Mouse (Mus musculus): ENCODE data around the gene Gpr137. TPM values are rescaled to one million over a fixed set of nuclear protein-coding genes. Genes with fewer than 3 reads are reported as not detected.

Gene Gpr137
- total and polyA plus RNA-seq, 2 experiments from 2014 or later: 68.5 to 75.2 TPM

- Histone ChIP-seq H3K27ac (ENCODE audit: low read depth, low read length) (peak within 1 kb of the TSS; percentile 85), H3K9ac (peak within 1 kb of the TSS; percentile 84), H3K27me3 (ENCODE audit: insufficient read depth, low read length) (peaks cover 37% of the 10 kb centered on the region), H3K4me3 (ENCODE audit: low read depth, low read length) (peak within 1 kb of the TSS; percentile 98), H3K9me3 (ENCODE audit: low read length) (no peaks in the 10 kb centered on the region), H3K36me3 (ENCODE audit: insufficient read depth) (peaks cover 4% of the 10 kb centered on the region; the same call in 1 of the 2 replicates), H3K4me1 (ENCODE audit: insufficient read depth) (peaks cover 10% of the 10 kb centered on the region), H3K4me2 (ENCODE audit: low read depth) (peak within 1 kb of the TSS; percentile 88)
- DNase-seq: peak; percentile 99
- TF ChIP-seq CTCF (IDR thresholded peaks at IDR 0.05; ENCODE audit: low read depth): no peak; the same call in 1 of the 2 replicates
- under 1% methylated on average over 66 of the region's 66 CpGs for WGBS
- peak; percentile 97 for ATAC-seq
Measured at GRCm38 (mm10) chr19:6921647-6922567, 20.4 kb downstream of the Gpr137 start, which contains the start of gene Esrra. Esrra (minus strand) TSS chr19:6921813.

- DNase-seq (peak; percentile 38), ATAC-seq (peak; percentile 4)
- 1% methylated on average over 35 of the region's 48 CpGs for whole genome bisulfite sequencing
- peaks cover 10% of the 10 kb centered on the region for H3K4me1 ChIP-seq (ENCODE audit: insufficient read depth)
- H3K36me3 ChIP-seq (ENCODE audit: insufficient read depth): peaks cover 4% of the 10 kb centered on the region; the same call in 1 of the 2 replicates
- peak overlapping the region; percentile 84 for H3K9ac ChIP-seq
- H3K27ac ChIP-seq (ENCODE audit: low read depth, low read length): peak overlapping the region; percentile 85
- H3K27me3 ChIP-seq (ENCODE audit: insufficient read depth, low read length): peaks cover 28% of the 10 kb centered on the region
- no peaks in the 10 kb centered on the region for H3K9me3 ChIP-seq (ENCODE audit: low read length)
- peak; percentile 42 for TF ChIP-seq CTCF (IDR thresholded peaks at IDR 0.05; ENCODE audit: low read depth)
- peak overlapping the region; percentile 88 for H3K4me2 ChIP-seq (ENCODE audit: low read depth)
- H3K4me3 ChIP-seq (ENCODE audit: low read depth, low read length): peak overlapping the region; percentile 98
Measured at GRCm38 (mm10) chr19:6920741-6921636, 21.3 kb downstream of the Gpr137 start.

- ATAC-seq: no peak
- WGBS: 49% methylated on average over 8 of the region's 8 CpGs
- Histone ChIP-seq H3K27ac (ENCODE audit: low read depth, low read length) (no peak overlapping the region), H3K36me3 (ENCODE audit: insufficient read depth) (peaks cover 7% of the 10 kb centered on the region), H3K4me2 (ENCODE audit: low read depth) (peak overlapping the region; percentile 88), H3K4me1 (ENCODE audit: insufficient read depth) (peaks cover 10% of the 10 kb centered on the region), H3K9me3 (ENCODE audit: low read length) (no peaks in the 10 kb centered on the region), H3K4me3 (ENCODE audit: low read depth, low read length) (peak overlapping the region; percentile 98), H3K9ac (peak overlapping the region; percentile 84), H3K27me3 (ENCODE audit: insufficient read depth, low read length) (peaks cover 19% of the 10 kb centered on the region)
- TF ChIP-seq CTCF (IDR thresholded peaks at IDR 0.05; ENCODE audit: low read depth): no peak
- DNase-seq: no peak
Measured at GRCm38 (mm10) chr19:6919876-6920740, 22.2 kb downstream of the Gpr137 start.

- TF ChIP-seq CTCF (IDR thresholded peaks at IDR 0.05; ENCODE audit: low read depth): no peak
- ATAC-seq (no peak), DNase-seq (no peak)
- Histone ChIP-seq H3K4me3 (ENCODE audit: low read depth, low read length) (no peak overlapping the region), H3K9me3 (ENCODE audit: low read length) (no peaks in the 10 kb centered on the region), H3K36me3 (ENCODE audit: insufficient read depth) (peaks cover 8% of the 10 kb centered on the region), H3K4me2 (ENCODE audit: low read depth) (no peak overlapping the region), H3K27me3 (ENCODE audit: insufficient read depth, low read length) (peaks cover 12% of the 10 kb centered on the region; the same call in 1 of the 2 replicates), H3K27ac (ENCODE audit: low read depth, low read length) (no peak overlapping the region), H3K4me1 (ENCODE audit: insufficient read depth) (peaks cover 10% of the 10 kb centered on the region), H3K9ac (no peak overlapping the region)
Measured at GRCm38 (mm10) chr19:6919431-6919830, 22.8 kb downstream of the Gpr137 start.

- H3K9ac ChIP-seq: no peak overlapping the region
- H3K27ac ChIP-seq (ENCODE audit: low read depth, low read length): no peak overlapping the region
- no peak for ATAC-seq
- no peak overlapping the region for H3K4me3 ChIP-seq (ENCODE audit: low read depth, low read length)
- peaks cover 18% of the 10 kb centered on the region for H3K36me3 ChIP-seq (ENCODE audit: insufficient read depth)
- 91% methylated on average over 4 of the region's 4 CpGs for WGBS
- no peaks in the 10 kb centered on the region for H3K9me3 ChIP-seq (ENCODE audit: low read length)
- peaks cover 10% of the 10 kb centered on the region for H3K4me1 ChIP-seq (ENCODE audit: insufficient read depth)
- DNase-seq: no peak
- no peak for TF ChIP-seq CTCF (IDR thresholded peaks at IDR 0.05; ENCODE audit: low read depth)
- H3K27me3 ChIP-seq (ENCODE audit: insufficient read depth, low read length): 0 out of 2 replicates have a peak, but pooled peaks cover 3% of the 10 kb centered on the region
- no peak overlapping the region for H3K4me2 ChIP-seq (ENCODE audit: low read depth)
Measured at GRCm38 (mm10) chr19:6918321-6918720, 24.0 kb downstream of the Gpr137 start.

- no peak for TF ChIP-seq CTCF (IDR thresholded peaks at IDR 0.05; ENCODE audit: low read depth)
- WGBS: 87% methylated on average over 4 of the region's 4 CpGs
- Histone ChIP-seq H3K27me3 (ENCODE audit: insufficient read depth, low read length) (no peaks in the 10 kb centered on the region), H3K4me2 (ENCODE audit: low read depth) (no peak overlapping the region), H3K4me3 (ENCODE audit: low read depth, low read length) (no peak overlapping the region), H3K4me1 (ENCODE audit: insufficient read depth) (peaks cover 10% of the 10 kb centered on the region), H3K36me3 (ENCODE audit: insufficient read depth) (peaks cover 36% of the 10 kb centered on the region), H3K9ac (no peak overlapping the region), H3K27ac (ENCODE audit: low read depth, low read length) (no peak overlapping the region), H3K9me3 (ENCODE audit: low read length) (no peaks in the 10 kb centered on the region)
- no peak for DNase-seq
- ATAC-seq: no peak
Measured at GRCm38 (mm10) chr19:6916496-6916895, 25.8 kb downstream of the Gpr137 start.

Measured in forebrain, postnatal 0 days (tissue).